Mouse (Mus musculus) stomach, embryonic 16.5 days (tissue): ENCODE results near the gene Zfp974. TPM values are rescaled to one million over a fixed set of nuclear protein-coding genes. Genes with fewer than 3 reads are reported as not detected.
"Not testable (repeated sequence)": the region's sequence is repeated elsewhere in the genome, so short reads cannot be mapped to it uniquely, and the experiment has no call there.

ENCODE experiments used
- ATAC-seq: fragments of 200-750 bp; cut with Nextera tagmentation; 2 replicates; pipeline ENCODE4 v1.8.0; 2017; ENCODE audit warnings: moderate number of reproducible peaks, moderate TSS enrichment; ENCODE audit not compliant: insufficient read depth, low FRiP score
- H3K27ac ChIP-seq: fragments of 300-500 bp; sonication (generic); 2 replicates; pipeline ENCODE4 v1.5.1; 2014; ENCODE audit warnings: low read length
- H3K27me3 ChIP-seq: fragments of 300-500 bp; sonication (generic); 2 replicates; pipeline ENCODE4 v1.6.1; 2014; ENCODE audit warnings: low read length, control low read depth, mixed read lengths; ENCODE audit not compliant: control insufficient read depth, insufficient read depth
- H3K36me3 ChIP-seq: fragments of 300-500 bp; sonication (generic); 2 replicates; pipeline ENCODE4 v1.6.1; 2014; ENCODE audit warnings: low read length; ENCODE audit not compliant: control insufficient read depth, insufficient read depth
- H3K4me1 ChIP-seq: fragments of 300-500 bp; sonication (generic); 2 replicates; pipeline ENCODE4 v1.6.1; 2014; ENCODE audit warnings: low read length, control low read depth, mixed read lengths; ENCODE audit not compliant: control insufficient read depth, insufficient read depth
- H3K4me2 ChIP-seq: fragments of 300-500 bp; sonication (generic); 2 replicates; pipeline ENCODE4 v1.6.1; 2014; ENCODE audit warnings: low read depth, low read length, mixed read lengths
- H3K4me3 ChIP-seq: fragments of 300-500 bp; sonication (generic); replicated peaks from 2 replicates; pipeline ENCODE4 v1.5.1; 2014; ENCODE audit warnings: mild to moderate bottlenecking, low read length
- H3K9ac ChIP-seq: fragments of 300-500 bp; sonication (generic); 2 replicates; pipeline ENCODE4 v1.6.1; 2014; ENCODE audit warnings: low read length
- H3K9me3 ChIP-seq: fragments of 300-500 bp; sonication (generic); replicated peaks from 2 replicates; pipeline ENCODE4 v1.6.1; 2016; ENCODE audit warnings: low read length, control low read depth; ENCODE audit not compliant: control insufficient read depth
- WGBS: fragments of 180-500 bp; shearing (Covaris S2); extraction: QIAGEN DNeasy Blood & Tissue Kit; methylation state at CpG from one replicate; pipeline ENCODE4 v1.1.7; 2014; 5-methylcytosine and 5-hydroxymethylcytosine counted together
- polyA plus RNA-seq: library from polyadenylated mRNA; unstranded; fragments of >200 nt; fragmentation: Nextera tagmentation; extraction: Ambion mirVana; gene quantifications from 2 replicates; pipeline ENCODE4 v1.2.1, GENCODE M21; 2015

Gene Zfp974
- polyA plus RNA-seq: 8.4 and 9.4 TPM in 2 replicates

DNA sequence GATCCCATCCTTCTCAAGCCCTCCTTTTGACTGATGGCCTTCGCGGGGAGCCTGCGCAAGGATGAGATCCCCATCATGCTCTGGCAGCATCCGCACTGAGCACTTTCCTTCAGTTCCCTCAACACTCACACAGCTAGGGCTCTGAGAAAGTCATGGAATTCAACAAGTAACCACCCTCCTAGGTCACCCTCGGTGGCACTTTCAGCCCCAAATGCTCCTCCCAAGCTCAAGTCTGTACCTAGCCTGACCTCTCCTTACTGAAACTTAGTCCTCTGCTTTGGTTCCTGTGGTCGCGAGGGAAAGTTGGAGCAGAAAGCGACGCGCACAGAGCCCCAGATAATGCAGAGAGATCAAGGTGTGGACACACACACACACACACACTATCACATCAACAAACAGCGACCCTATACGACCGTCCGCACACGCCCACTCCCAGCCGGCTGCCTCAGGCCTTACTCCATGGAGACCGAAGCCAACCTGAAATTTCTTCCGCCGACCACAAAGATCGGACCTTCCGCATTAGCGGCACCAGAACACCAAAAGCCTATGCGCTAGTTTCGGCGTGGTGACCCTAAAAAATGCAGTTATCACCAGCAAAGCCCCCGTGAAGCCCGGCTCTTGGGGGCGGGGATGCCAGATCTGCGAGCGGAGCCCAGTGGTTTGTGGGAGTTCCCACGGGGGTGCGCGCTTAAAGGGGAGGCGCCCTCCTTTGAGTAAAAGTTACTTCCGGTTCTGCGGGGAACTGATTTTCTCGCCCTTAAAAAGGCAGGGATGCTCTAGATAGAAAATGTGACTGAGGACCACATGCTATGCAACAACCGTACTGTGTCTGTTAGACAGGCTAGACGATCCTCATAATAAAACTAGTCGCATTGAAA is at the start of gene Zfp974:
TSS of gene Zfp974 (minus strand) at position 643 of the 878 bp plus-strand sequence.
- H3K4me1 ChIP-seq: peaks cover 7% of the 10 kb centered on the region
- H3K9ac ChIP-seq: peak within 1 kb of the TSS; percentile 86
- WGBS: 3% methylated on average over 40 of the region's 40 CpGs
- peak within 1 kb of the TSS; percentile 70 for H3K4me2 ChIP-seq
- no peaks in the 10 kb centered on the region for H3K27me3 ChIP-seq
- H3K9me3 ChIP-seq: no peaks in the 10 kb centered on the region
- ATAC-seq: peak; percentile 87
- H3K36me3 ChIP-seq: no peaks in the 10 kb centered on the region
- H3K27ac ChIP-seq: peak within 1 kb of the TSS; percentile 24; the same call in 1 of the 2 replicates
- peak within 1 kb of the TSS; percentile 69 for H3K4me3 ChIP-seq

DNA sequence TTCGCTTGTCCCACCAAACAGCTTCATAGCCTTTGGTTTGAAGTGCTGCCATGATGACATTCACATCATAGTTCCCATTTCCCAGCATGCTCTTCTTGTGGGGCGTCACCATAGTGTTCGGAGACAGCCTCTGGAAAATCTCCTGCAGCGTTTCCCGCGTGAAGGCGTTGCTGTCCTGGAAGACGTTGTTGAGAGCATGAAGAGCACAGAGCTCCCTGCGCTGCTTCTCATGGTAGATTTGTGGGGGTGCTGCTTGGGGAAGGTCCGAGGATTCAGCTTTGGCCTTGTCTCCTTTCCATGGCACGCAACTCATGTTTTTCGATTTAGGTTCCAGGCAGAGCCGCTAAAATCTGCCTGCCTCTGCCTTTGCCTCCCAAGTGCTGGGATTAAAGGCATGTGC is 20.2 kb upstream of the Zfp974 start:
- not testable (repeated sequence) for H3K36me3 ChIP-seq, ATAC-seq
- WGBS: 94% methylated on average over 13 of the region's 13 CpGs

DNA sequence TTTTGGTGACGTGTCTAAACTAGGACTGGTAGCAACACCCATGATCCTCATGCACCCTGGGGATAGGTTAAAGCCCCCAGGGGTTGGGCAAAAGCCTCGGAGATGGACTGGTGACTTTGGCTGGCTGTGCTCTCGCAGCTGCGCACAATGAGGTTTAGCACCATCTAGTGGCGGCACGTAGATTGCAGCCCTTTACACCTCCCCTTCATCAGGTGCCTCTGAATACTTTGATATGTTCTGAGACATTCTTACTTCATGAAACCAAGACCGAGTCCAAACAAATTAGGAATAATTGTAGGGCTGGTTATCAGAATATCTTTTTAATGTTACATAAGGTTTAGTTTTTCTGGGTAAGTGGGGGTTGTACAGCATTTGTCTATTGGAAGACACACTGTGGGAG is 12.6 kb upstream of the Zfp974 start:
- H3K4me3 ChIP-seq, H3K9me3 ChIP-seq, H3K9ac ChIP-seq, H3K4me1 ChIP-seq, H3K36me3 ChIP-seq, H3K27ac ChIP-seq, ATAC-seq, H3K4me2 ChIP-seq, H3K27me3 ChIP-seq: not testable (repeated sequence)
- 33% methylated on average over 5 of the region's 7 CpGs for WGBS

More for the DNA sequence above, 20.2 kb upstream of the Zfp974 start:
- not testable (repeated sequence) for H3K4me2 ChIP-seq, H3K9ac ChIP-seq, H3K27ac ChIP-seq, H3K4me1 ChIP-seq, H3K4me3 ChIP-seq, H3K9me3 ChIP-seq, H3K27me3 ChIP-seq

DNA sequence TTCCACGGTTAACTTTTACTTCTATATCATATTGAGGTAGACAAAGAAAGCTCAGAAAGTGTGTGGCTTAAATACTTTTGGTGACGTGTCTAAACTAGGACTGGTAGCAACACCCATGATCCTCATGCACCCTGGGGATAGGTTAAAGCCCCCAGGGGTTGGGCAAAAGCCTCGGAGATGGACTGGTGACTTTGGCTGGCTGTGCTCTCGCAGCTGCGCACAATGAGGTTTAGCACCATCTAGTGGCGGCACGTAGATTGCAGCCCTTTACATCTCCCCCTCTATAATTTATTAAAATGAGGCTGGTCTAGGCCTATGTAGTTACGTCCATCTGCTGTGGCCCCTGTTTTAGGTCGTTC is 4.5 kb upstream of the Zfp974 start:
- ATAC-seq, H3K27ac ChIP-seq, H3K36me3 ChIP-seq, H3K9me3 ChIP-seq, H3K4me1 ChIP-seq, H3K27me3 ChIP-seq: not testable (repeated sequence)
- Histone ChIP-seq H3K4me3 (peak overlapping the region; percentile 30), H3K9ac (peak overlapping the region; percentile 69), H3K4me2 (peak overlapping the region; percentile 51)
- WGBS: 0% methylated on average over 1 of the region's 9 CpGs

DNA sequence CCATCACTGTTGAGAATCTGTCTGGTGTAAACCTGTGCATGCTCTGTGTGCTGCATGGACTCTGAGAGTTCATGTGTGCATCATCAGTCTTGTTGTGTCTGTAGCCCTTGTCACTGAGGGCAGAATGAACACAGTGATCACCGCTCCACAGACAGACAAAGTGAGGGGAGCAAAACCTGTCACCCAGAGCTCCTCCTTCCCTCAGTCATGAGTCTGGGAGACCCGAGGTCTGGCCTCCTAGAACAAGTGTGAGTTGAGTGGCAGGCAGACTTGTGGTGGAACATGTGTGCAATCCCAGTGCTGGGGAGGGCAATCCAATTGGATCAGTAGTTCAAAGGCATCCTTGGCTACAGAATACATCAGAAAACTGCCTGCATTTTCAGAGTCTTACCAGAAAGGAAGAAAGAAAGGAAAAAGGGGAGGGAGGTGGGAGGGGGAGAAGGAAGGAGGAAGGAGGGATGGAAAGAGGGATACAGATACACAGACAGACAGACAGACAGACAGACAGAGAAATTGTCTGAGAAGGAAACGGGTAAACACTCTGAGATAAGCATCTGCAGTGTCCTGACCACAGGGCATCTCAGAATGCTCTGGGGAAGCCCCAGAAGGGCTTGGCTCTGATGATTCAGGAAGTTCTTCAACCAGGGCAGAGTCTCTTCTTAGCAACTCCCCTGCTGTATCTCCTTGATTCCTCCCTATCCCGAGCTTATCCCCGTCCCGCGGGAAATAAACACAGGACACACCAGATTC is 4.0 kb upstream of the Zfp974 start:
- Histone ChIP-seq H3K4me2 (peak overlapping the region; percentile 51), H3K9me3 (no peaks in the 10 kb centered on the region), H3K4me3 (peak overlapping the region; percentile 30), H3K36me3 (no peaks in the 10 kb centered on the region), H3K27ac (no peak overlapping the region), H3K27me3 (no peaks in the 10 kb centered on the region), H3K4me1 (peaks cover 6% of the 10 kb centered on the region), H3K9ac (peak overlapping the region; percentile 69)
- peak; percentile 37; the same call in 1 of the 2 replicates for ATAC-seq
- WGBS: 13% methylated on average over 7 of the region's 7 CpGs

DNA sequence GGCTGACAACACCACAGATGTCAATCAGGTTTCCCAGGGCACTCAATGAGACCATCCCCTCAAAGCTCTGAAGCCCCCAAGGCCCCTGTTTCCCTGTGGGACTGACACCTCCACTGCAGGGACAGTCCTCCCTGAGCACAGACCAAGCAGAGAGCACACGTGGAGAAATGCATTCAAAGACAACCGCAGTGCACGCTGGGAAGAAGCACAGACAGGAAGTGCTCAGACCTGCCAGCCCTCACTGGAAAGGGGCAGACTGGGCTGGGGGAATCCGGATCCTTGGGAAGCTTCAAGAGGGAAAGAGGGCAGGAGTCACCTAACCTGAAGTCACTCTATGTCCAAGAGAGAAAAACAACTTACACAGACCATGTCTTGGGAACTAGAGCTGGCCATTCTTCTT is 2.2 kb downstream of the Zfp974 start:
- not testable (repeated sequence) for H3K27me3 ChIP-seq, H3K4me3 ChIP-seq, H3K4me1 ChIP-seq, H3K27ac ChIP-seq, ATAC-seq, H3K9ac ChIP-seq, H3K36me3 ChIP-seq, H3K4me2 ChIP-seq, H3K9me3 ChIP-seq
- 41% methylated on average over 4 of the region's 4 CpGs for WGBS

DNA sequence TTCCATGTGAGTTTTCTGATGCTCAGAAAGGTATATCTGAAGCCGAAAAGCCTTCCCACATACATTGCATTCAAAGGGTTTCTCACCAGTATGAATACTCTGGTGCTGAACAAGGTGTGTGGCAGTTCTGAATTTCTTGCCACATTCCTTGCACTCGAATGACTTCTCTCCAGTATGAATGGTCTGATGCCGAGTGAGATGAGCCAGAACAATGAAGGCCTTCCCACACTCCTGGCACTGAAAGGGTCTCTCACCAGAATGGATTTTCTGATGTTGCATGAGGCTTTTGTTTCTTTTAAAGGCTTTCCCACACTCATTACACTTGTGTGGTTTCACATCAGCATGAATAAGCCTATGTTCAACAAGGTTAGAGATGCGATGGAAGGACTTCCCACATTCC is 18.3 kb downstream of the Zfp974 start:
- WGBS: 87% methylated on average over 3 of the region's 4 CpGs
- not testable (repeated sequence) for H3K27ac ChIP-seq, H3K27me3 ChIP-seq, H3K9me3 ChIP-seq, H3K9ac ChIP-seq, H3K4me2 ChIP-seq, H3K4me1 ChIP-seq, H3K4me3 ChIP-seq, ATAC-seq
- peaks cover 12% of the 10 kb centered on the region for H3K36me3 ChIP-seq

DNA sequence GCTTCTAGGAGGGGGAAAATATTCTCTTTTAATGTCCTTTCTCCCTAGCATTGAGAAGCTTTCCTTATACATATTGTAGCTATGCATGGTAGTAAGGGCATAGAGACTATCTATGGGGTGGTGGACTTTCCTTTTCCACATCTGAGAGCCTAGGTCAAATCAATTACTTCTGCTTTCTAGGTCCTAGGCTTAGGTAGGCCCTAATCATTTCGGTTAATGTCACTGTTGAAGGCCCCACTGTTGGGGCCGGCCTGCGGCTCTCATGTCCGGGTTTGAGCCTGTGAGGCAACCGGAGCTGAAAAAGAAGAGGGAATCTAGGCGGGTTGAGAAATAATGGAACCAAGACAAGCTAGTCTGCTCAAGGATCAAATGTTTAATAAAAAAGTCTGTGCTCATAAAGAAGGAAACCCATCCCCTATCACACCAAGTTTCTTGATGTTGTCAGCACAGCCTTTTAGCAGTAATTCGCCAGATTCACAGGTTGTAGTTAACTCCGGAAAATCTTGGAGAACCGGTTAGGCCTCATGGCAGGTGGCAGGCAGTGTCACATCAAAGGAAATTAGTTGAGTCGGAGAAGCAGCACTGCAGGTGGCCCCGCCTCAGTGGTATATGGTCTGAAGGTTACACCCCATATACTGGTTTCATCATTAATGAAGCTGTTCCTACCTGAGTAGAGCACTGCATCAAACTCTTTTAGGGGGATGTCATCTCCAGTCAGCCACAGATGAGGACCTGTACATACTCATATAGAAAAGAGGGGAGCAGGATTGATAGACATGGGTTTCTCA is 24.0 kb downstream of the Zfp974 start:
- no peaks in the 10 kb centered on the region for H3K9me3 ChIP-seq
- peak; percentile 53; the same call in 1 of the 2 replicates for ATAC-seq
- H3K27ac ChIP-seq: peak overlapping the region; percentile 48
- no peaks in the 10 kb centered on the region; the same call in 1 of the 2 replicates for H3K4me1 ChIP-seq
- no peak overlapping the region for H3K4me3 ChIP-seq
- H3K4me2 ChIP-seq: no peak overlapping the region
- 65% methylated on average over 11 of the region's 11 CpGs for WGBS
- H3K36me3 ChIP-seq: peaks cover 4% of the 10 kb centered on the region; the same call in 1 of the 2 replicates
- no peaks in the 10 kb centered on the region for H3K27me3 ChIP-seq
- no peak overlapping the region for H3K9ac ChIP-seq
